Mouse (Mus musculus) cerebellum, postnatal 14 days (tissue): ENCODE results near the gene Abtb1.

Source experiments
- DNase-seq, 2 experiments: peaks; one replicate each; pipeline ENCODE4 v3.0.0; 2021; ENCODE audit warnings: mixed read lengths in 2 of 2

Gene Abtb1

DNA sequence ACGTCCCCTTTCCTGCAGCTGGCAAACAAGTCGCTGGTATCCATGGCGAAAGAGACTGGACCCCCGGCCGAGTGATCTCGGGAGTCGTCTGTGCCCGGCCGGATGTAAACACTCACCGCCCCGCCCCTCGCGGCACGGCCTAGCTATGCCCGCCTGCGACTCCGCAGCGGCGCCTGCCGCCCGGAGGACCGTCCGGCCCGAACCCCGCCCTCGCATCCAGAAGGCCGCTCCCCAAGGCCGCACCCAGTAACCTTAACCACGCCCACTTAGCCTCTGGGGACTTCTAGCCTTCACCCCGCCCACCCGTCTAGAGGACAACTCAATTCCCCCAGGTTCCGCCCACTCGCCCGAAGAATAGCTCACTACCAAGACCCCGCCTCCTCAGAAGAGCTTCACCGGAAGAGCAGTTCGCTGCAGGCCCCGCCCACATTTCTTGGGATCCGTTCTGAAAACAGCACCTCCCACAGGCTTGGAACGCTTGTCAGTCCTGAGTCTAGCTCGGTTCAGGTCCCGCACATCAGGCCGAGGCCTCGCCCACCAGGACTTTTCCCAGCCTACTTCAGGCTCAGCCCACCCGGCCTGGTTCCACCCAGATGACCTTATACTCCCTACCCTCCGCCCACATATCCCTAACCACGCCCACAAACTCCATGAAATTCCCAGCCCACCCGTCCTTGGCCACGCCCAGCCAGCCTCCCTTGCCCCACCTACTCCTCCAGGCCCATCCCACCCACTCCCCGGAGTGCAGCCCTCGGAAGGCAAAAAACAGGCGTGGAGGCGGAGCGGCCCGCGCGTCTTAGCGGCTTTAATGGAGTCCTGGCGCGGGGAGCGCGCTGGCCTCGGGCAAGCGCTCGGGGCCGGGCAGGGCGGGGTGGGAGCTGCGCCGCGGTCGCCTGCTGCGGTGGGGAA lies at the start of gene Abtb1:
Gene Abtb1, minus strand, starts transcription at position 204 of the 909 bp plus-strand sequence.
- peak; percentile 98 to 99 for DNase-seq

DNA sequence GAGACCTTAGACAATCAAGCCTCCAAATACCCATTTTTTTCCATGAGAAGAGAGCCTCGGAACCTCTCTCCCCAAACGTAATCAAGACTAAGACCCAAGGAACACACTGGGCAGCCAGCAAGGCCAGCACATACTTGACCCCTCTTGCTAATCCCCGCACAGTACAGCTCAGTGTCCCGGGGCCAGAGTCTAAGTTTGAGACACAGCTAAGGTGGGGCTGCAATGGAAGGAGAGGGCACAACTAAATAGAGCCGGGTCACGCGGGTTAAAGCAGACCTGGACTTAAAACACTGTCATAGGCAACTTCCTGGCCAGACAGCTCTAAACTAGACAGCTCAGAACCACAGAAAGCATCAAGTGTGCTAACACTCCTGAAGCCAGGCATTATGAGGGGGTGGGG lies 49.0 kb upstream of the Abtb1 start:
- no peak for DNase-seq

GRCm38 (mm10) chr6:88889410-88890042 lies 47.7 kb upstream of the Abtb1 start:
- no peak for DNase-seq

GRCm38 (mm10) chr6:88886417-88886967 lies 44.7 kb upstream of the Abtb1 start:
- no peak for DNase-seq

GRCm38 (mm10) chr6:88885644-88886416 lies 44.0 kb upstream of the Abtb1 start:
- DNase-seq: peak in 1 of 2 experiments; percentile 68

- DNase-seq: no peak
These were observed 42.9 kb upstream of the Abtb1 start for GRCm38 (mm10) chr6:88884690-88885089.

GRCm38 (mm10) chr6:88884195-88884594 lies 42.4 kb upstream of the Abtb1 start:
- DNase-seq: no peak

DNA sequence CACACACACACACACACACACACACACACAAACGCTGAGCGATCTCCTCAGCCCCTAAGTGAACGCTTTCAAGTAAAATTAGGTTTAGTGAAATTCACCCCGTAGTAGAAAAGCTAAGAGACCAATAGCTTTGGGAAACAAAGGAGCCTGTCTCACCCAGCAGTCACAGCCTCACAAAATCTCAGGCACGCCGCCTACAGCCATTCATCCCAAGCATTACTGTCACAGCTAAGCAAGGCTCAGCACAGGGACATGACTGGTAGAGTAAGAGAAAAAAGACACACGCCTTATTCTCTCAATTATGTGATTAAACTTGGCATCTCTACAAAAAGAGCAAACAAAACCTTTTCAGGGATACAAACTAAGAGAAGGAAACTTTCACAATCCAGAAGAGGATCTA lies 39.5 kb upstream of the Abtb1 start:
- no peak for DNase-seq

DNA sequence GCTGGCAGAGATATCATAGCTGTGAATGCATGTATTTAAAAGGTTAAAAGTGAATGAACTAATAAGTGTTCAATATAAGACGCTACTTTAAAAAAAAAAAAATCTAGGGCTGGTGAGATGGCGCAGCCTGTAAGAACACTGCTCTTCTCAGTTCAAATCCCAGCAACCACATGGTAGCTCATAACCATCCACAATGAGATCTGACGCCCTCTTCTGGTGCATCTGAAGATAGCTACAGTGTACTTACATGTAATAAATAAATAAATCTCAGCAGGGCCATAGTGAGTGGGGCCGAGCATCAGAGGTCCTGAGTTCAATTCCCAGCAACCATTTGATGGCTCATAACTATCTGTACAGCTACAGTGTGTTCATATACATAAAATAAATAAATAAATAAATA lies 37.7 kb upstream of the Abtb1 start:
- DNase-seq: no peak

- DNase-seq: peak; percentile 93 to 94
These were observed 33.2 kb upstream of the Abtb1 start, which contains the start of gene Podxl2 for GRCm38 (mm10) chr6:88874868-88875508. Gene Podxl2, minus strand, starts transcription at chr6:88875044.

GRCm38 (mm10) chr6:88873965-88874867 lies 32.4 kb upstream of the Abtb1 start:
- DNase-seq: peak; percentile 70 to 73

GRCm38 (mm10) chr6:88872811-88873210 lies 31.0 kb upstream of the Abtb1 start:
- peak in 1 of 2 experiments; percentile 49 for DNase-seq

DNA sequence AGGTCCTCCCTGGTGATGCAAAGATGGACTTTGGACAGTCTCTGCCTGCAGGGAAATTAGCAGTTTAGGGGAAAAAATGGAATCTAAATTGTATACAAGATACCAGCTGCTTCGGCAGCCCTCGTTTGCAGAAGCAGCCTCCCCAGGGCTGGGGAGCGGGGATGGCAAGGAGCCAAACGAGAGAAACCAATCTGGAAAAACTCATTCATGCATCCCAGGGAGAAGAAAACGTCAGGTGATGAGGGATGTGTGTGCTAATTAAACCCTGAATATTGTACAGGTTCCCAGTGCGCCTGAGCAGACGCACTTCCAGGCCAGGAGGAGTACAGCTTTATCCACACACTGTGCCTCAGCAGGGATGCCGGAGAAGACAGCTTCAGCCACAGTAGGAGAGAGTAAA lies 29.8 kb upstream of the Abtb1 start:
- peak; percentile 62 to 68 for DNase-seq

DNA sequence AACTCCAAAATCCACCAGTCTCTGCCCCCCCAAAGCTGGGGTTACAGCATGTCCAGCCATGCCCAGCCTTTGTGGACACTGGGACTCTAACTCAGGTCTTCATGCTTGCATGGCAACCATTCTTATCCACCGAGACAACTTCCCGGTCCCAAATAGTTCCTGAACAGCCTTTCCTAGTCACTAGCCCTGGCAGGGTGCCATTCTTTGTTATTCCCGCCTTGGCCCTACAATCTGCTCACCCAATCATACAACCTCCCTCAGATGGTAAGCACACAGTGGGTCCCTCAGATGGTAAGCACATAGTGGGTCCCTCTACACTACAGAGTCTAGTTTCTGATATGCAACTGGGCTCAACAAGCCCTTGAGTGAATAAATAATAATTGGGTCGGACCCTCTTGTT lies 28.8 kb upstream of the Abtb1 start:
- peak; percentile 66 to 73 for DNase-seq

- DNase-seq: no peak
These were observed 27.7 kb upstream of the Abtb1 start for GRCm38 (mm10) chr6:88869459-88869858.

DNA sequence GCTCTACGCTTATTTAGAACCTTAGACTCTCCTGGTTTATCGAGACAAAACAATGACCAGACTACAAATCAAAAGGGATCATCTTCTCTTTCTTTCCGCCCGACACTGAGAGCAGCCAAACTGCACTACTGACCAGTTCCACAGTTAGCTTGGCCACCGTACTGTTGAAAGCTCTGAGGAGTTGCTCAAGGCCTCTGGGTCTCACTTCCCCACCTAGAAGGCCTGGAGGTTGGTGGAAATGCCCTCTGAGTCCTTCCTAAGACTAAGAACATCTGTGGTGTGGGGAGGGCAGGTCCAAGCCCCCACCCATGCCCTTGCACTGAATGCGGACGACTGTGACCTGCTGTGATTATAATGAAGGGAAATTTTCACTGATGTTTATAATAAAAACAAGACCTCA lies 23.9 kb upstream of the Abtb1 start:
- DNase-seq: no peak

DNA sequence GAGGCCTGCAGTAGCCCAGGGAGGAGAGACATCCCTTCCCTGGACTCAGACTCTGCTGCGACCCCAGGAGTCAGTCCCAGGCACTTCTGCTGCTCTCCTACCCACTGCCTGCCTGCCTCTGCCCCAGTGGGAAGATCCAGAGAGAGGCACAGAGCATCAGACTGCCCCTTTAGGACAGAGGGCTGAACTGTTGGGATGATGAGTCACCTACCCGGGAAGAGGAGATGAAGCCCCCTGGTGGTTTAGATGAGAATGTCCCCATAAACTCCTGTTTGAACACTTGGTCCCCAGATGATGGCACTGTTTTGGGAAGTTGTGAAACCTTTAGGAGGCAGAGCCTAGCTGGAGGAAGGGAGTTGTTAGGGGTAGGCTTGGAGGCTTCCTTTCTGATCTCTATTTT lies 19.1 kb upstream of the Abtb1 start:
- DNase-seq: no peak

- DNase-seq: no peak
These were observed 16.6 kb upstream of the Abtb1 start for GRCm38 (mm10) chr6:88858341-88858740.

GRCm38 (mm10) chr6:88857830-88858229 lies 16.0 kb upstream of the Abtb1 start:
- DNase-seq: no peak

GRCm38 (mm10) chr6:88857249-88857648 lies 15.5 kb upstream of the Abtb1 start:
- DNase-seq: peak in 1 of 2 experiments; percentile 79

DNA sequence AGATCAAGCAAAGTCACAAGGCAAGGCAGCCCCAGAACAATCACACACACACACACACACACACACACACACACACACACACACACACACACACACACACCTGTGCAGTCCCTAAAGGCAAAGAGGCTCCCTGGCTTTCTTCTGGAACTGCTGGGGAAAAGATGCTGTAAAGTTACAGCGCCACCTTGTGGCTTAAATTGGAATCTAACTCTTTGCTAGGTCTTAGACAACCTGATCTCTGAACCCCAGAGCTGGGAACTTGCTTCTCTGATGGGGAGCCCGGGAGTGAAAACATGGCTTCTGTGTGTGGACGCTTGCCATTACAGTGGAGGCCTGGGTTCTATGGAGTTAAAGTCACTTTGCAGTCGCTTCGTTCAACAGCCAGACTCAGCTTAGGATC lies 13.9 kb upstream of the Abtb1 start:
- peak; percentile 90 to 91 for DNase-seq
